Comparison of ENCODE assay signal across 9 mouse cellular contexts in the genomic region with DNA sequence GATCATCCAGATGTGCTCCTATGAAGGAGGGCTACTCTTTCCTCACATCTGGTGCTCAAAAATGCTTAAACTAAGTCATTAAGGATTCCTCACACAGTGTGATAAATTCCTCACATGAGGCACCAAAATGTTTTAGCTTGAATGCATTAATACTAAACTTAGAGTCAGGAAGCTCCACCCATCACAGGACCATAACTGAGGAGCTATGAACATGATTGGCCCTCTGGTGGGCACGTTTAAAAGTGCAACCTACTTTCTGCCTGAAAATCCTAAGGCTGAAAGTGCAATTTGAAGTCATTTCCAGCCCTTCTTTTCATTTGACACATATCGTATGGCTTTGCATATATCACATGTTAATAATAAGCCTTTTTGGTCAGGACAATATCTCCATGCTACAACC.
DNase-seq lines count a peak whose midpoint lies in the region; ATAC-seq and TF ChIP-seq lines count a peak whose summit lies in the region.
"Had no signal": no experiment of that assay in that cellular context is flagged by ENCODE, and none has a peak within 500 bp of the region (broad histone marks: within the 10 kb centered on the region; RNA-seq: fewer than 3 reads in every experiment).

No protein-coding gene starts in this region.

- ATAC-seq in kidney, embryonic 16.5 days (ENCODE audit: low FRiP score, low TSS enrichment) = 0 out of 2 replicates have a peak, but pooled peaks have one; percentile 23
- peak; percentile 73 for ATAC-seq in megakaryocyte-erythroid progenitor cell, adult 5-6 weeks (replicated peaks; ENCODE audit: low FRiP score, low TSS enrichment, poor library complexity, severe bottlenecking)

- no peaks in the 10 kb centered on the region for H3K9me3 ChIP-seq in kidney, embryonic 16.5 days (ENCODE audit: low read length)
- H3K9me3 ChIP-seq: neural tube, embryonic 13.5 days had no signal

- peak; percentile 70 for TF ChIP-seq CTCF in gastrocnemius, adult 2 months (IDR thresholded peaks at IDR 0.05)

- no peaks in the 10 kb centered on the region for H3K4me1 ChIP-seq in kidney, embryonic 16.5 days (ENCODE audit: insufficient read depth, low read length)
- H3K4me1 ChIP-seq: neural tube, embryonic 13.5 days had no signal

- no peak overlapping the region for H3K27ac ChIP-seq in gastrocnemius, adult 2 months
- no peak overlapping the region for H3K27ac ChIP-seq in kidney, embryonic 16.5 days (ENCODE audit: low read length)
- H3K27ac ChIP-seq: neural tube, embryonic 13.5 days had no signal

- intact Hi-C loops in gastrocnemius, adult 2 months (cut with DNase I) = loop anchor here (10.0 kb wide), 1 partner anchor 188 kb away; a partner anchor contains a TSS

- H3K36me3 ChIP-seq in kidney, embryonic 16.5 days (ENCODE audit: insufficient read depth, low read length) = no peaks in the 10 kb centered on the region
- H3K36me3 ChIP-seq: neural tube, embryonic 13.5 days had no signal

- WGBS in kidney, embryonic 16.5 days = 46% methylated on average over 2 of the region's 2 CpGs

- no peak overlapping the region for H3K4me3 ChIP-seq in gastrocnemius, adult 2 months
- no peak overlapping the region for H3K4me3 ChIP-seq in kidney, embryonic 16.5 days (ENCODE audit: low read length)
- H3K4me3 ChIP-seq: neural tube, embryonic 13.5 days had no signal

- no peak overlapping the region for H3K9ac ChIP-seq in kidney, embryonic 16.5 days (replicated peaks; ENCODE audit: low read length)
- H3K9ac ChIP-seq: neural tube, embryonic 13.5 days had no signal

- no peaks in the 10 kb centered on the region for H3K27me3 ChIP-seq in kidney, embryonic 16.5 days (ENCODE audit: insufficient read depth, low read length)
- H3K27me3 ChIP-seq: neural tube, embryonic 13.5 days had no signal

- H3K4me2 ChIP-seq in kidney, embryonic 16.5 days (replicated peaks; ENCODE audit: low read depth, low read length) = no peak overlapping the region
- H3K4me2 ChIP-seq: neural tube, embryonic 13.5 days had no signal

- DNase-seq in gastrocnemius, adult 2 months = no peak
- DNase-seq in gastrocnemius, adult 8-10 months (ENCODE audit: low spot score in 2 of 2) = no peak
- DNase-seq in ovary, postnatal 14 days (ENCODE audit: low spot score) = peak; percentile 41
- DNase-seq in ovary, postnatal 10 days (ENCODE audit: low spot score) = no peak
- DNase-seq in brain, adult 2 months (ENCODE audit: low read depth, low spot score) = peak; percentile 46
- DNase-seq in ovary, adult 18-20 months (ENCODE audit: low spot score) = no peak

Comparison
In these comparisons a context has a peak if more than half of its experiments do, and no peak if none do; other contexts are left out.
1. DNase-seq: peak in ovary, postnatal 14 days (single experiment) and brain, adult 2 months (single experiment); none in gastrocnemius, adult 2 months (single experiment), gastrocnemius, adult 8-10 months (0 of 2), ovary, postnatal 10 days (single experiment) and ovary, adult 18-20 months (single experiment).